Mouse (Mus musculus) lung, embryonic 14.5 days (tissue): Measurements from ENCODE around the gene Cyp2d34. TPM values are rescaled to one million over a fixed set of nuclear protein-coding genes. Genes with fewer than 3 reads are reported as not detected.

Experiments
- ATAC-seq: fragments of 200-750 bp; cut with Nextera tagmentation; 2 replicates; pipeline ENCODE4 v1.8.0; 2017; ENCODE audit warnings: mild to moderate bottlenecking, moderate TSS enrichment, moderate library complexity; ENCODE audit not compliant: insufficient read depth
- DNase-seq: peaks from one replicate; pipeline ENCODE4 v3.0.0-alpha.2; 2015
- H3K27ac ChIP-seq: fragments of 300-500 bp; sonication (generic); 2 replicates; pipeline ENCODE4 v1.5.1; 2014; ENCODE audit warnings: low read depth, mild to moderate bottlenecking, moderate library complexity
- H3K27me3 ChIP-seq: fragments of 300-500 bp; sonication (generic); 2 replicates; pipeline ENCODE4 v1.6.1; 2014; ENCODE audit warnings: low read length, control low read depth; ENCODE audit not compliant: insufficient read depth
- H3K36me3 ChIP-seq: fragments of 300-500 bp; sonication (generic); 2 replicates; pipeline ENCODE4 v1.6.1; 2014; ENCODE audit warnings: control low read depth; ENCODE audit not compliant: insufficient read depth
- H3K4me1 ChIP-seq: fragments of 300-500 bp; sonication (generic); 2 replicates; pipeline ENCODE4 v1.6.1; 2014; ENCODE audit warnings: antibody characterized with exemption, control low read depth; ENCODE audit not compliant: insufficient read depth
- H3K4me2 ChIP-seq: fragments of 300-500 bp; sonication (generic); 2 replicates; pipeline ENCODE4 v1.6.1; 2014; ENCODE audit warnings: mild to moderate bottlenecking
- H3K4me3 ChIP-seq: fragments of 300-500 bp; sonication (generic); 2 replicates; pipeline ENCODE4 v1.5.1; 2014; ENCODE audit warnings: low read depth, low read length
- H3K9ac ChIP-seq: fragments of 300-500 bp; sonication (generic); 2 replicates; pipeline ENCODE4 v1.6.1; 2014
- H3K9me3 ChIP-seq: fragments of 300-500 bp; sonication (generic); 2 replicates; pipeline ENCODE4 v1.6.1; 2016; ENCODE audit warnings: low read depth, low read length, control low read depth
- CTCF ChIP-seq: IDR thresholded peaks from 2 replicates; pipeline ENCODE4 v1.5.1; 2016; ENCODE audit warnings: antibody characterized with exemption, low read depth
- WGBS: fragments of 180-500 bp; shearing (Covaris S2); extraction: QIAGEN DNeasy Blood & Tissue Kit; methylation state at CpG from one replicate; pipeline ENCODE4 v1.1.7; 2014; 5-methylcytosine and 5-hydroxymethylcytosine counted together
- polyA plus RNA-seq: library from polyadenylated mRNA; unstranded; fragments of >200 nt; fragmentation: Nextera tagmentation; extraction: Ambion mirVana; gene quantifications from 2 replicates; pipeline ENCODE4 v1.2.1, GENCODE M21; 2014

Gene Cyp2d34
- polyA plus RNA-seq = not detected in 2 replicates

- no peak for ATAC-seq
- WGBS = 85% methylated on average over 7 of the region's 7 CpGs
- Histone ChIP-seq H3K9me3 (no peaks in the 10 kb centered on the region), H3K4me2 (no peak within 1 kb of the TSS), H3K36me3 (no peaks in the 10 kb centered on the region), H3K27me3 (no peaks in the 10 kb centered on the region), H3K27ac (no peak within 1 kb of the TSS), H3K4me1 (no peaks in the 10 kb centered on the region), H3K9ac (no peak within 1 kb of the TSS), H3K4me3 (no peak within 1 kb of the TSS)
- no peak for DNase-seq
- no peak for TF ChIP-seq CTCF
Observed at GRCm38 (mm10) chr15:82620531-82621202, at the start of gene Cyp2d34. TSS of gene Cyp2d34 (minus strand) at chr15:82620946.

- Histone ChIP-seq H3K27ac (no peak overlapping the region), H3K27me3 (no peaks in the 10 kb centered on the region), H3K4me2 (no peak overlapping the region), H3K36me3 (no peaks in the 10 kb centered on the region), H3K9ac (no peak overlapping the region), H3K4me3 (no peak overlapping the region), H3K4me1 (no peaks in the 10 kb centered on the region), H3K9me3 (no peaks in the 10 kb centered on the region)
- TF ChIP-seq CTCF = no peak
- 33% methylated on average over 2 of the region's 2 CpGs for whole genome bisulfite sequencing
- ATAC-seq (no peak), DNase-seq (no peak)
Observed at GRCm38 (mm10) chr15:82656346-82656745, 35.6 kb upstream of the Cyp2d34 start.

- H3K27me3 ChIP-seq = no peaks in the 10 kb centered on the region
- H3K4me2 ChIP-seq = no peak overlapping the region
- ATAC-seq (no peak), DNase-seq (no peak)
- no peak for TF ChIP-seq CTCF
- no peak overlapping the region for H3K4me3 ChIP-seq
- H3K9me3 ChIP-seq = no peaks in the 10 kb centered on the region
- no peak overlapping the region for H3K9ac ChIP-seq
- 71% methylated on average over 3 of the region's 3 CpGs for WGBS
- no peak overlapping the region for H3K27ac ChIP-seq
- H3K4me1 ChIP-seq = no peaks in the 10 kb centered on the region
- no peaks in the 10 kb centered on the region for H3K36me3 ChIP-seq
Observed at GRCm38 (mm10) chr15:82644371-82644770, 23.6 kb upstream of the Cyp2d34 start.

- Histone ChIP-seq H3K36me3 (no peaks in the 10 kb centered on the region), H3K27ac (no peak overlapping the region), H3K4me3 (no peak overlapping the region), H3K9me3 (no peaks in the 10 kb centered on the region), H3K9ac (no peak overlapping the region), H3K4me1 (no peaks in the 10 kb centered on the region), H3K4me2 (no peak overlapping the region), H3K27me3 (no peaks in the 10 kb centered on the region)
- WGBS = 83% methylated on average over 5 of the region's 5 CpGs
- ATAC-seq = no peak
- TF ChIP-seq CTCF = no peak
- DNase-seq = no peak
Observed at GRCm38 (mm10) chr15:82643771-82644170, 23.0 kb upstream of the Cyp2d34 start.

GRCm38 (mm10) chr15:82642771-82643170 is 22.0 kb upstream of the Cyp2d34 start:
- Histone ChIP-seq H3K9me3 (no peaks in the 10 kb centered on the region), H3K9ac (no peak overlapping the region), H3K27me3 (no peaks in the 10 kb centered on the region), H3K36me3 (no peaks in the 10 kb centered on the region), H3K27ac (no peak overlapping the region), H3K4me1 (no peaks in the 10 kb centered on the region), H3K4me3 (no peak overlapping the region), H3K4me2 (no peak overlapping the region)
- DNase-seq = no peak
- 71% methylated on average over 3 of the region's 3 CpGs for WGBS
- ATAC-seq = no peak
- TF ChIP-seq CTCF = no peak

- no peak overlapping the region for H3K4me2 ChIP-seq
- no peak for TF ChIP-seq CTCF
- H3K27me3 ChIP-seq = no peaks in the 10 kb centered on the region
- no peak overlapping the region for H3K27ac ChIP-seq
- H3K9ac ChIP-seq = no peak overlapping the region
- H3K9me3 ChIP-seq = no peaks in the 10 kb centered on the region
- WGBS = 75% methylated on average over 2 of the region's 2 CpGs
- no peaks in the 10 kb centered on the region for H3K36me3 ChIP-seq
- H3K4me1 ChIP-seq = no peaks in the 10 kb centered on the region
- no peak overlapping the region for H3K4me3 ChIP-seq
- no peak for DNase-seq
- no peak for ATAC-seq
Observed at GRCm38 (mm10) chr15:82641921-82642320, 21.2 kb upstream of the Cyp2d34 start.

GRCm38 (mm10) chr15:82641390-82641789 is 20.6 kb upstream of the Cyp2d34 start:
- WGBS = 76% methylated on average over 5 of the region's 5 CpGs
- ATAC-seq (no peak), DNase-seq (no peak)
- Histone ChIP-seq H3K4me2 (no peak overlapping the region), H3K27me3 (no peaks in the 10 kb centered on the region), H3K4me3 (no peak overlapping the region), H3K9ac (no peak overlapping the region), H3K27ac (no peak overlapping the region), H3K4me1 (no peaks in the 10 kb centered on the region), H3K36me3 (no peaks in the 10 kb centered on the region), H3K9me3 (no peaks in the 10 kb centered on the region)
- TF ChIP-seq CTCF = no peak
